Mouse (Mus musculus) testis, adult 2 months (tissue): ENCODE measurements around the gene Rflna.
A peak's percentile ranks its signal among the peaks of the same experiment; 100 is the strongest.

ENCODE experiments used
- CTCF ChIP-seq: fragments of 200-500 bp; IDR thresholded peaks from 2 replicates; pipeline ENCODE4 v1.5.1; 2012; ENCODE audit warnings: low read depth, mild to moderate bottlenecking, inconsistent platforms, low read length, moderate library complexity; ENCODE audit not compliant: control insufficient read depth, insufficient read depth, insufficient replicate concordance
- POLR2A ChIP-seq: fragments of 200-500 bp; IDR thresholded peaks from 2 replicates; pipeline ENCODE4 v1.6.1; 2012; ENCODE audit warnings: low read depth, mild to moderate bottlenecking, inconsistent platforms, low read length, moderate library complexity; ENCODE audit not compliant: control insufficient read depth

GRCm38 (mm10) chr5:124959099-124959498 is 43.9 kb upstream of the Rflna start:
- TF ChIP-seq POLR2A (no peak), CTCF (peak; percentile 38; the same call in 1 of the 2 replicates)
